Mouse (Mus musculus): ENCODE measurements around the gene Rgs12.

The Rgs12 gene

DNA sequence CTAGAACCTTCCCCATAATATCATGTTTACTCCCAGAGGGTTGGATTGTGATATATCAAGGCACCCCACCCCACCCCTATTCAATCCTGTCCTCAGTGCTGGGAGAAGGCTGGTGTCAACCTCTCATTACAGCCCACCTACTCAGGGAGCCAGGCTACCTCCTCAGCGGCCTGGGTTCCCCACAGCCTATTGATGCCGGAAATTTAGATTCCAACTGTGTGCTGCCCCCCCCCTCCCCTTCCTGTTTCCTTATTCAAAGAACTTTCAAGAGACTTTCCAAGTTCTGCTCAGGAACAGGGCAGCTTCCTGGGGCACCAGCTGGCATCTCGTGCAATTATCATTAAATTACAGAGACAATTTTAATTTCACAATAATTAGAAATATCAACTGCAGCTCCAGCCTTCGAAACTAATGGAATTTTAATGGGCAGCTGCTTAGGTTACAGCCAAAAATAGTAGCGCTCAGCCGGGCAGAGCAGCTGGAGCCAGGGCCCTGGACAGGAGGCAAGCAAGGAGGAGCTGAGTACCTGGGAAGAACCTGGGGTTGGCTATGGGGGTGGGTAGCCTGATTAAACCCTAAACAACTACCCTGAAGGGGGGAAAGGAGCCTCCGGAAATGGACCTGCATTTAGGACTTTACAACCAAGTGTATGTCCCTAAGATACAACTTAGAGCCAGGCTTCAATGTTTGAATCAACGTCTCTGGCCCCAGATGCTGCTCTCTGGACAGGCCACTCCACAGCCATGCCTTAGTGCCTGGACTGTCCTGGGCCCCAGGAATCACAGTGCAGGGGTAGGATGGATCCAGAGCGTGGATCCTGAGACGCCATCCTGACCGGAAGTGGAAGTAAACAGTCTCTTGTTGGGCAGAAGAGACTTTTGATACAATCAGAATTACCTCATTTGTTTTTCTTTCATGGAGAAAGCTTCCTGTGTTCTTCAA is 17.5 kb upstream of the Rgs12 start:
- DNase-seq (ENCODE audit: low spot score), result no peak

DNA sequence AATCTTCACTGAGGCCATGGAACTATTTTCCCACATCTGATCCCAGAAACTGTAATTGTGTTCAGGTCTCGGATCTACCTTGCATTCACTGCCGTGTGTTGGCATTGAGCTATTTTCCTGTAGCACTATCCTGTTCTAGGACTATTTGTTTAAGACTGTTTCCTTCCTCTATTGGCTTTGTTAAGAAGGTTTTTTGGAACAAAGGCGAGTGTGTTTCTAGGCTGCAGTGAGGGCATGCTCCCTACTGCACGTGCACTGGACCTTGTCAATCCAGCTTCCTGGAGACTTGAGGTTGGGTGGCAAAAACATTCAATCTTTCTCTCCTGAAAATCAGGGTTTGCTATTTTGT is 16.8 kb upstream of the Rgs12 start:
- no peak for DNase-seq (ENCODE audit: low spot score)

- DNase-seq (ENCODE audit: low spot score), result no peak
These were observed 15.8 kb upstream of the Rgs12 start for GRCm38 (mm10) chr5:34933461-34933860.

DNA sequence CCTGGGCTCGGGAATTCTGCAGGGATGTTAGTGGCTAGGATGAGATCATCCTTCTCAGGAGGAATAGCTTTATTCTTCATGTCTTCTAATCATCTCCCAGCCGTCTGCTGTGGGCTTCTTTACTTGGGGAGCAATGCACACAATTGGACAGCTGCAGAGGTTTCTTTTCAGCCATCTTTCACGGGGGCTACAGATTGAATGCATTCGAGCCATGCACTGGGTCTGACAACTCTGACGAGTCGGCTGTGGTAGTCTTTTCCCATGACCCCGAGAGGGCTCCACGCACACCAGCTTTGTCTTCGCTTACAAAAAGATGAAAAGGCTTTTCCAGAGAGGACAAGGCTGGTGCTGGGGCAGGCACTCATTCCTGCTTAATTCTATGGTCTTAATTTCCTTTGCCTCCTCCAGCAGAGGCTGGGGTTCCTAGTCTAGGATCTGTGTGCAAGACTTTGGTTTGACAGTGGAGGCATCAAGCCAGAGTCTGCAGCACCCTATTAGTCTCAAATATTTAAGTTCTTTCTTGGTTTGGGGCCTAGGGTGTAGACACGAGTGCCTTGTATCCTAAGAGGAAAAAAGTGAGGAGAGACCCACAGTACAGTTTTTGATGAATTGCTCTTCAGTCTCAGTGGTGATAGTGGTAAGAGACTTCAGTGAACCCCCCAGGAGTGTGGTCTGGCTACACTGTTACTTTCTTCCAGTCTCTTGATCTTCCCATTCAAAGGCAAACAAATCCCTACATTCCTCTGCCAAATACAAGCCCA is 7.4 kb upstream of the Rgs12 start:
- DNase-seq (ENCODE audit: low spot score), result no peak

- DNase-seq (ENCODE audit: low spot score), result no peak
These were observed 5.8 kb upstream of the Rgs12 start for GRCm38 (mm10) chr5:34943428-34943827.

GRCm38 (mm10) chr5:34949769-34950211 is 545 bp downstream of the Rgs12 start:
- DNase-seq (ENCODE audit: low spot score), result no peak

DNA sequence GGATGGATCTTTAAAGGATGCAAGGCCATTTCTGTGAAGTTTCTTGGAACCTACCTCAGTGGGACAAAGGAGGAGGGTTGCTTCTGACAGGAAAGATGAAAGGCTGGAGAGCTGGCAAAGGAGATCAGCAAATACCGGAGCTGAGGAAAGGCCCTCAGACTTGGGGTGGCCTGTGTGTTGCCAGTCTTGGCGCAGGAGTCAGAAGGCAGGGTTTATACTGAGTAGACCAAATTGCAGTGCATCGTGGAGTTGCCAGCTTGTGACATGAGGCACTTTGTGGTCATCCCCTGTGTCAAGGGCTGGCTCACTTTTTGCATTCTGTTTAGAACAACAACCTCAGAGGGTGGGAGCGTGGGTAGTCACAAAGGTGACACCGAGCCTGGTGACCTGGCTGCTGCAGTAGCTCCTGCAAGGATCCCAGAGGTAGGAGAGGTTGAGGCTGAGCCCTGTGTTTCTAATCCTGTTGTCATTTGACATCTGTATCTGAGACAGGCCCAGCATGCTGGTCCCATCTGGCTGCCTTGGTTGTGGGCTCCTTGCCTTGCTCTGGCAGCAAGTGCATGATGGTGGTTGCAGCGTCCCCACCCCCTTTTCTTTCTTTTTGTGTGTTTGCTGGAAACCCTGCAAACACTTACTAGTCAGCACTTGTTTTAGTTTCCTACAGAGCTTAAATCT is 1.4 kb downstream of the Rgs12 start:
- DNase-seq (ENCODE audit: low spot score), result no peak

- peak; percentile 37 for DNase-seq (ENCODE audit: low spot score)
These were observed 2.1 kb downstream of the Rgs12 start for GRCm38 (mm10) chr5:34951161-34951834.

GRCm38 (mm10) chr5:34954508-34954907 is 5.3 kb downstream of the Rgs12 start:
- no peak for DNase-seq (ENCODE audit: low spot score)

GRCm38 (mm10) chr5:34955630-34956029 is 6.4 kb downstream of the Rgs12 start:
- no peak for DNase-seq (ENCODE audit: low spot score)

- no peak for DNase-seq (ENCODE audit: low spot score)
These were observed 6.9 kb downstream of the Rgs12 start for GRCm38 (mm10) chr5:34956151-34956550.

DNA sequence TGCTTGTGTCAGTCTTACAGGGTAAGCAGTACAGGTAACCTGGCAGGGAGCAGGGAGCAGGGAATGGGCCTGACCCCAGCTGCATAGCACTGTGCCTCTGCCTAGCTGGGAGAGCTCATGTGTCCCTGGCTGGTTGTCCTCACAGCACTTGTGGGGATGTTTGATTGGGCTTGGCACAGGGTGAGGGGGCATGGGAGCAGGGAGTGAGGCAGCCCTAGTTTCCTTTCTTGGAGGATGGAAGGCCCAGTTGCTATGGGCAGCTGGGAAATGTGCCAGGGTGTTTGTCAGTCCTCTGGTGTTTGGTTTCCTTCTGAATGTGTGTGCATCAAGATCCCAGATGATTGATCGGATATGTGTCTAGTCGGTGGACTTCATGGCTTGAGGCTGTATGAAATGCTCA is 7.8 kb downstream of the Rgs12 start:
- DNase-seq (ENCODE audit: low spot score), result no peak

DNA sequence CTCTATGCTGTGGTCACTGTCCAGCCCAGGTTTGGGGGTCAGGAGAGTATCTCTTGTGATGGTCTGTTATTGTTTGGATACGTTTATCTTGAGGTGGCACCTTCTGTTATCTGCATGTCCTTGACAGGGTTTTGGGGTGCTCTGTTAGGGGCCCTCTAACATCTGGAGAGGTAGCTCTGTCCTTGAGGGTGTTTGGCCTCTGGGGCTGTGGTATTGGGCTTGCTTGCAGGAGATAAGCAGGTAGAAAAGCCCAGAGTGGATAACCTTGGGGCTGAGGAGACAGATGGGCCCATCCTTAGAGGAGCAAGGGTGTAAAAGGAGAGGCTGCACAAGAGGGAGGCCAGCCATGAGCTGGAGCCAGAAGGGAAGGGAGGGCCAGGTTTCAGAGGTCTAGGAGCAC is 10.8 kb downstream of the Rgs12 start:
- DNase-seq (ENCODE audit: low spot score), result no peak

GRCm38 (mm10) chr5:34965531-34965930 is 16.3 kb downstream of the Rgs12 start:
- no peak for DNase-seq (ENCODE audit: low spot score)

GRCm38 (mm10) chr5:34968386-34968785 is 19.1 kb downstream of the Rgs12 start:
- DNase-seq (ENCODE audit: low spot score), result no peak

DNA sequence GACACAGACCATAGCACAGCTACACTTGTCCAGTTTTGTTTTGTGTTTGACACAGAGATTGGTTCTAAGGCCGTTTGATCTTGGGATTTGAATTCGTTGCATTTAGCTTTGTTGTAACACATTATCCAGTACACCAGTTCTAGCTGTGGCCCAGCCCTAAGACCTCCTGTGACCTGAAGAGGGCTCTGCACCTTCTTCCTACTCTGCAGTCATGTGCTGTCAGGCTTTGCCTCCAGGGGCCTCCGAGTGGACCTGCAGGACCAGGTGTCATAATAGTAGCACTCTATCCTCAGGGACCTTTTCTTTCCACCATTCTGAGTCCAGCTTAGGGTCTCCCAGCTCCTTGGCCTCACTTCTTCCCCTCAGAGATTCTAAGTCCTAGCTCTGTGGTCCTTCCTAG is 23.2 kb downstream of the Rgs12 start:
- no peak for DNase-seq (ENCODE audit: low spot score)

DNA sequence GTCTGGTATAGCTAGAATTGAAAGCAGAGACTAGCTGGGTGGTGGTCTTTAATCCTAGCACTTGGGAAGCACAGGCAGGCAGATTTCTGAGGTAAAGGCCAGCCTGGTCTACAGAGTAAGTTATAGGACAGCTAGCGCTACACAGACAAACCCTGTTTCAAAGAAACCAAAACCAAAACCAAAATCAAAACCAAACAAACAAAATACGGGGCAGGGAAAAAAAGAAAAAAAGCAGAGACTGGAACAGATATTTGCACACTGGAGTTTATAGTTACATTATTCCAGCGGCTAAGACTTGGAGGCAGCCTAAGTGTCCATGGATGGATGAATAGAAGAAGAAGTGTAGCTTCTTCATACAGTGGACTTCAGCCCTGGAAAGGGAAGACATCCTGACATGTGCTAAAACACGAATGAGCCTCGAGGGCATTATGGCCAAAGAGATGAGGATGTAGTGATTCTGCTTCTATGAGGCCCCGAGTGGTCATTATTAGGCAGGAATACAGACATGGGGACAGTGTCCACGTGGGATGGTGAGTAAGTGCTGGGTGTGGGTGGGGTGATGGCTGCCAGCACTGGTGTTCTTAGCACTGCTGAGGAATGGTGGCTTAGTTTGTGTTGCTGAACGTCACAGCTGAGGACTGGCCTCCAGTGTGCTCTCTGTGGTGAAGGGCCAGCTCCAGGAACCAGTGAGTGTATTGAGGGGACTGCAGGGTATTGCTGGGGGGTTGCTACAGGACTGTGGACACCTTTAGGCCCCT is 24.5 kb downstream of the Rgs12 start:
- DNase-seq (ENCODE audit: low spot score), result no peak

GRCm38 (mm10) chr5:34974773-34975443 is 25.7 kb downstream of the Rgs12 start:
- no peak for DNase-seq (ENCODE audit: low spot score)

DNA sequence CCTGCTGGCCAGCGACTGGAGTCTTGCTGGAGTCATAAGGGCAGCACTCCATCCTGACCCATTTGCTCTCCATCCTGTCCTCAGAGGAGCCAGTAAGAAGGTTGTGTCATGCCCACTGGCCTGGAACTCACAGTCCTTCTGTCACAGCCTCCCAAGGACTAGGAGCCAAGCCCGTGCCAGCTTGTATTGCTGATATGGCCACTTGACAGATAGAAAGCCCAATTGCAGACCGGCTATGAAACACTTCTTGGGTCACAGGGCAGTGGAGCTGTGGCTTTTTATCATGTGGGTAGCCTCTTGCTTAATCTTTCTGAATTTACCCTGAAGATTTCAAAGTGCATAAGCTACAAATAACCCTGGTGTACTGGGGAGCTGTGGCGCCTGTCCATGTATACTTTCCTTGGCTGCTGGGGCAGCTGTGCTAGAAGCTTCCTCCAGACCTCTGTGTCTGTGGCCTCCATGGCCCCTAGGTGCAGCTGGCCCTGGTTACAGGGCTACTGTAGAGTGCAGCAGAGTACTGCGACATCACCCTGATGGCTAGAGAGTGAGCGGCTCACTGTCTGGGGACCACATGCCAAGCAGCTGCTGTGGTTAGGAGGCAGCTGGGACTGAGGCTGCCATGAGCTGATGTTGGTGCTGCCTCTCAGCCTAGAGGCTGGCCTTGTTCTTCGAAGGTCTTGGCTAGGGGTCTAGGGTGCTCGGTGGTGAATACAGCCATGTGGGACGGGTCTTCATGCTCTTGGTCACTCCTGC is 27.5 kb downstream of the Rgs12 start:
- no peak for DNase-seq (ENCODE audit: low spot score)

GRCm38 (mm10) chr5:34980099-34980498 is 30.9 kb downstream of the Rgs12 start:
- DNase-seq (ENCODE audit: low spot score), result no peak
